Mouse (Mus musculus): ENCODE results near the gene Wscd2. TPM values are rescaled to one million over a fixed set of nuclear protein-coding genes. Genes with fewer than 3 reads are reported as not detected.

The Wscd2 gene
- 5.6 and 5.8 TPM in 2 replicates for polyA plus RNA-seq (2015; fragmentation: Nextera tagmentation; extraction: Ambion mirVana)

GRCm38 (mm10) chr5:113490033-113490432, at the start of gene Wscd2:
Gene Wscd2, plus strand, starts transcription at chr5:113490333.
- Histone ChIP-seq H3K4me2 (ENCODE audit: low read depth, low read length) (peak within 1 kb of the TSS; percentile 63), H3K27ac (ENCODE audit: low read length) (peak within 1 kb of the TSS; percentile 69), H3K9ac (ENCODE audit: low read depth, low read length) (peak within 1 kb of the TSS; percentile 74), H3K36me3 (ENCODE audit: control insufficient read depth, insufficient read depth, low read length) (no peaks in the 10 kb centered on the region), H3K27me3 (replicated peaks; ENCODE audit: control insufficient read depth, insufficient read depth, low read length) (peaks cover 17% of the 10 kb centered on the region), H3K4me3 (ENCODE audit: low read length) (peak within 1 kb of the TSS; percentile 53), H3K9me3 (ENCODE audit: control insufficient read depth, low read length) (no peaks in the 10 kb centered on the region), H3K4me1 (ENCODE audit: control insufficient read depth, insufficient read depth, low read length) (peaks cover 2% of the 10 kb centered on the region; the same call in 1 of the 2 replicates)
- WGBS, result 54% methylated on average over 6 of the region's 6 CpGs
- no peak for ATAC-seq

- 60% methylated on average over 3 of the region's 3 CpGs for WGBS
- H3K27ac ChIP-seq (ENCODE audit: low read length), result no peak overlapping the region
- H3K36me3 ChIP-seq (ENCODE audit: control insufficient read depth, insufficient read depth, low read length), result no peaks in the 10 kb centered on the region
- H3K9me3 ChIP-seq (ENCODE audit: control insufficient read depth, low read length), result no peaks in the 10 kb centered on the region
- H3K4me3 ChIP-seq (ENCODE audit: low read length), result no peak overlapping the region
- no peak overlapping the region for H3K9ac ChIP-seq (ENCODE audit: low read depth, low read length)
- ATAC-seq, result no peak
- peaks cover 1% of the 10 kb centered on the region; the same call in 1 of the 2 replicates for H3K4me1 ChIP-seq (ENCODE audit: control insufficient read depth, insufficient read depth, low read length)
- H3K27me3 ChIP-seq (replicated peaks; ENCODE audit: control insufficient read depth, insufficient read depth, low read length), result no peaks in the 10 kb centered on the region
- no peak overlapping the region for H3K4me2 ChIP-seq (ENCODE audit: low read depth, low read length)
Observed at GRCm38 (mm10) chr5:113442180-113442579, 48.0 kb upstream of the Wscd2 start.

- Histone ChIP-seq H3K4me3 (ENCODE audit: low read length) (no peak overlapping the region), H3K27me3 (replicated peaks; ENCODE audit: control insufficient read depth, insufficient read depth, low read length) (no peaks in the 10 kb centered on the region), H3K9me3 (ENCODE audit: control insufficient read depth, low read length) (no peaks in the 10 kb centered on the region), H3K4me1 (ENCODE audit: control insufficient read depth, insufficient read depth, low read length) (no peaks in the 10 kb centered on the region), H3K27ac (ENCODE audit: low read length) (no peak overlapping the region), H3K36me3 (ENCODE audit: control insufficient read depth, insufficient read depth, low read length) (no peaks in the 10 kb centered on the region), H3K4me2 (ENCODE audit: low read depth, low read length) (no peak overlapping the region), H3K9ac (ENCODE audit: low read depth, low read length) (no peak overlapping the region)
- WGBS, result 28% methylated on average over 9 of the region's 9 CpGs
- ATAC-seq, result no peak
Observed at GRCm38 (mm10) chr5:113448023-113448734, 42.0 kb upstream of the Wscd2 start.

GRCm38 (mm10) chr5:113449336-113449735, 40.8 kb upstream of the Wscd2 start:
- Histone ChIP-seq H3K27ac (ENCODE audit: low read length) (no peak overlapping the region), H3K4me1 (ENCODE audit: control insufficient read depth, insufficient read depth, low read length) (no peaks in the 10 kb centered on the region), H3K9ac (ENCODE audit: low read depth, low read length) (no peak overlapping the region), H3K4me2 (ENCODE audit: low read depth, low read length) (no peak overlapping the region), H3K4me3 (ENCODE audit: low read length) (no peak overlapping the region), H3K9me3 (ENCODE audit: control insufficient read depth, low read length) (no peaks in the 10 kb centered on the region), H3K36me3 (ENCODE audit: control insufficient read depth, insufficient read depth, low read length) (no peaks in the 10 kb centered on the region), H3K27me3 (replicated peaks; ENCODE audit: control insufficient read depth, insufficient read depth, low read length) (no peaks in the 10 kb centered on the region)
- WGBS, result 81% methylated on average over 3 of the region's 3 CpGs
- ATAC-seq, result no peak

GRCm38 (mm10) chr5:113452691-113453090, 37.4 kb upstream of the Wscd2 start:
- ATAC-seq, result no peak
- no peaks in the 10 kb centered on the region for H3K9me3 ChIP-seq (ENCODE audit: control insufficient read depth, low read length)
- no peaks in the 10 kb centered on the region for H3K27me3 ChIP-seq (replicated peaks; ENCODE audit: control insufficient read depth, insufficient read depth, low read length)
- WGBS, result 29% methylated on average over 1 of the region's 1 CpGs
- H3K27ac ChIP-seq (ENCODE audit: low read length), result no peak overlapping the region
- no peak overlapping the region for H3K4me3 ChIP-seq (ENCODE audit: low read length)
- H3K36me3 ChIP-seq (ENCODE audit: control insufficient read depth, insufficient read depth, low read length), result no peaks in the 10 kb centered on the region
- H3K4me2 ChIP-seq (ENCODE audit: low read depth, low read length), result no peak overlapping the region
- H3K9ac ChIP-seq (ENCODE audit: low read depth, low read length), result no peak overlapping the region
- H3K4me1 ChIP-seq (ENCODE audit: control insufficient read depth, insufficient read depth, low read length), result no peaks in the 10 kb centered on the region

GRCm38 (mm10) chr5:113453356-113453755, 36.8 kb upstream of the Wscd2 start:
- Histone ChIP-seq H3K27me3 (replicated peaks; ENCODE audit: control insufficient read depth, insufficient read depth, low read length) (no peaks in the 10 kb centered on the region), H3K4me1 (ENCODE audit: control insufficient read depth, insufficient read depth, low read length) (no peaks in the 10 kb centered on the region), H3K9me3 (ENCODE audit: control insufficient read depth, low read length) (no peaks in the 10 kb centered on the region), H3K27ac (ENCODE audit: low read length) (no peak overlapping the region), H3K4me2 (ENCODE audit: low read depth, low read length) (no peak overlapping the region), H3K9ac (ENCODE audit: low read depth, low read length) (no peak overlapping the region), H3K4me3 (ENCODE audit: low read length) (no peak overlapping the region), H3K36me3 (ENCODE audit: control insufficient read depth, insufficient read depth, low read length) (no peaks in the 10 kb centered on the region)
- 11% methylated on average over 4 of the region's 4 CpGs for whole genome bisulfite sequencing
- ATAC-seq, result no peak

GRCm38 (mm10) chr5:113456020-113456419, 34.1 kb upstream of the Wscd2 start:
- Histone ChIP-seq H3K9me3 (ENCODE audit: control insufficient read depth, low read length) (no peaks in the 10 kb centered on the region), H3K27ac (ENCODE audit: low read length) (no peak overlapping the region), H3K4me1 (ENCODE audit: control insufficient read depth, insufficient read depth, low read length) (no peaks in the 10 kb centered on the region), H3K4me3 (ENCODE audit: low read length) (no peak overlapping the region), H3K27me3 (replicated peaks; ENCODE audit: control insufficient read depth, insufficient read depth, low read length) (no peaks in the 10 kb centered on the region), H3K36me3 (ENCODE audit: control insufficient read depth, insufficient read depth, low read length) (no peaks in the 10 kb centered on the region), H3K4me2 (ENCODE audit: low read depth, low read length) (no peak overlapping the region), H3K9ac (ENCODE audit: low read depth, low read length) (no peak overlapping the region)
- no peak for ATAC-seq
- WGBS, result 82% methylated on average over 10 of the region's 10 CpGs

GRCm38 (mm10) chr5:113456756-113457155, 33.4 kb upstream of the Wscd2 start:
- H3K4me3 ChIP-seq (ENCODE audit: low read length), result no peak overlapping the region
- no peak overlapping the region for H3K27ac ChIP-seq (ENCODE audit: low read length)
- H3K36me3 ChIP-seq (ENCODE audit: control insufficient read depth, insufficient read depth, low read length), result no peaks in the 10 kb centered on the region
- no peak for ATAC-seq
- WGBS, result 90% methylated on average over 4 of the region's 4 CpGs
- no peak overlapping the region for H3K4me2 ChIP-seq (ENCODE audit: low read depth, low read length)
- no peaks in the 10 kb centered on the region for H3K4me1 ChIP-seq (ENCODE audit: control insufficient read depth, insufficient read depth, low read length)
- no peaks in the 10 kb centered on the region for H3K9me3 ChIP-seq (ENCODE audit: control insufficient read depth, low read length)
- H3K9ac ChIP-seq (ENCODE audit: low read depth, low read length), result no peak overlapping the region
- peaks cover 2% of the 10 kb centered on the region; the same call in 1 of the 2 replicates for H3K27me3 ChIP-seq (replicated peaks; ENCODE audit: control insufficient read depth, insufficient read depth, low read length)

GRCm38 (mm10) chr5:113457260-113457659, 32.9 kb upstream of the Wscd2 start:
- WGBS, result 72% methylated on average over 6 of the region's 6 CpGs
- H3K9me3 ChIP-seq (ENCODE audit: control insufficient read depth, low read length), result no peaks in the 10 kb centered on the region
- ATAC-seq, result no peak

More at GRCm38 (mm10) chr5:113457260-113457659, 32.9 kb upstream of the Wscd2 start:
- Histone ChIP-seq H3K27me3 (replicated peaks; ENCODE audit: control insufficient read depth, insufficient read depth, low read length) (peaks cover 7% of the 10 kb centered on the region; the same call in 1 of the 2 replicates), H3K4me3 (ENCODE audit: low read length) (no peak overlapping the region), H3K27ac (ENCODE audit: low read length) (no peak overlapping the region), H3K9ac (ENCODE audit: low read depth, low read length) (no peak overlapping the region), H3K4me2 (ENCODE audit: low read depth, low read length) (no peak overlapping the region), H3K36me3 (ENCODE audit: control insufficient read depth, insufficient read depth, low read length) (no peaks in the 10 kb centered on the region), H3K4me1 (ENCODE audit: control insufficient read depth, insufficient read depth, low read length) (no peaks in the 10 kb centered on the region)

Data from intestine, embryonic 16.5 days (tissue).